Mouse (Mus musculus) spleen, adult 2 months (tissue): ENCODE data around the gene Cst8. TPM values are rescaled to one million over a fixed set of nuclear protein-coding genes. Genes with fewer than 3 reads are reported as not detected.
A peak's percentile ranks its signal among the peaks of the same experiment; 100 is the strongest.

Experiments used
- DNase-seq, 2 experiments: peaks; one replicate each; pipeline versions ENCODE4 v3.0.0 to v3.0.0-alpha.2; 2012 to 2021; ENCODE audit warnings: low spot score in 2 of 2, low read depth in 1 of 2
- H3K27ac ChIP-seq: fragments of 200-500 bp; 2 replicates; pipeline ENCODE4 v1.5.1; 2012; ENCODE audit warnings: low read length, inconsistent platforms; ENCODE audit not compliant: insufficient read depth
- H3K27me3 ChIP-seq: fragments of 200-500 bp; 2 replicates; pipeline ENCODE4 v1.6.1; 2012; ENCODE audit warnings: mild to moderate bottlenecking, moderate library complexity, low read length, inconsistent platforms; ENCODE audit not compliant: control insufficient read depth, insufficient read depth
- H3K36me3 ChIP-seq: fragments of 200-500 bp; 2 replicates; pipeline ENCODE4 v1.6.1; 2012; ENCODE audit warnings: mild to moderate bottlenecking, low read length, inconsistent platforms; ENCODE audit not compliant: control insufficient read depth, insufficient read depth
- H3K4me1 ChIP-seq: fragments of 200-500 bp; 2 replicates; pipeline ENCODE4 v1.6.1; 2011; ENCODE audit warnings: inconsistent platforms; ENCODE audit not compliant: control insufficient read depth, insufficient read depth, insufficient read length
- H3K4me3 ChIP-seq: fragments of 200-500 bp; 2 replicates; pipeline ENCODE4 v1.5.1; 2011; ENCODE audit warnings: mild to moderate bottlenecking, inconsistent platforms; ENCODE audit not compliant: insufficient read depth, insufficient read length; ENCODE audit errors: extremely low read depth
- CTCF ChIP-seq: fragments of 200-500 bp; IDR thresholded peaks from 2 replicates; pipeline ENCODE4 v1.5.1; 2011; ENCODE audit warnings: mild to moderate bottlenecking, inconsistent platforms; ENCODE audit not compliant: insufficient read depth, insufficient read length, insufficient replicate concordance; ENCODE audit errors: extremely low read depth
- POLR2A ChIP-seq: fragments of 200-500 bp; IDR thresholded peaks from 2 replicates; pipeline ENCODE4 v1.6.1; 2011; ENCODE audit warnings: low read depth, low read length, inconsistent platforms
- WGBS: fragments of 180-500 bp; shearing (Covaris S2); methylation state at CpG from one replicate; pipeline ENCODE4 v1.1.7; 2018; 5-methylcytosine and 5-hydroxymethylcytosine counted together
- polyA plus RNA-seq: library from polyadenylated mRNA; depleted of rRNA; stranded (reverse); fragments of >200 nt; gene quantifications from 2 replicates; pipeline ENCODE4 v1.2.3, GENCODE M21; 2012; rRNA removed

Gene Cst8
- polyA plus RNA-seq, 1 experiment, result not detected

DNA sequence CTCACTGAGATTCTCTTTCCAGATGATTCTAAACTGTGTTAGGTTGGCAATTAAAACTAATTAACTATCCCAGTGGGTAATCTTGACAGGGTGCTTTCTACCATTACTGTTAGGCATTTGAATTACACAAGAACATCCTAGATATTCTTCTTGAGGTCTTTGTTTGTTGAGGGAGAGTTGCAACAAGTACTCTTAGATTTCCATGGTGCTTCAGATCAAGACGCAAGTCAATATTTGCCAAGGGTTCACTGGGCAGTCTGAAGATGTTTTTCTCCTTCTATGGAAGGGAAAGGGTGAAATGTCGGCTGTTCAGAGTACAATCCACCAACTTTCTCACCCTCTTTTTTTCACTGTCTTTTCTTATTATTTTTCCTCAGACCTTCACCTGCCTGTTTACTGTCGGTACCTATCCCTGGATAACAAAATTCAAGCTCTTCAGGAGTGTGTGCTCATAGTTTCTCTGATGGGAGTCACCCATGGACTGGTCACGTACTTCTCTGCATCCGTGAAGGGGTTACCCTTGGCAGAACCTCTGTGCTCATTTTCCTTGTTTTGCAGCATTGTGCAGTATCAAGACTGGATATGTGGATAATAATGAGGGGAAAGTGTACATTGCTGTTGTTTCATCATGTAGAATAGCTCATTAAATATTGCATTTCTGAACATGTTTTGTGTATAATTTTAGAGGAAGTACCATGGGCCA is 39.6 kb downstream of the Cst8 start:
- no peaks in the 10 kb centered on the region for H3K4me1 ChIP-seq
- H3K27ac ChIP-seq, result no peak overlapping the region
- no peak overlapping the region for H3K4me3 ChIP-seq
- no peak for TF ChIP-seq POLR2A
- TF ChIP-seq CTCF, result no peak
- H3K27me3 ChIP-seq, result no peaks in the 10 kb centered on the region
- WGBS, result 84% methylated on average over 5 of the region's 5 CpGs
- H3K36me3 ChIP-seq, result no peaks in the 10 kb centered on the region
- DNase-seq, result no peak

DNA sequence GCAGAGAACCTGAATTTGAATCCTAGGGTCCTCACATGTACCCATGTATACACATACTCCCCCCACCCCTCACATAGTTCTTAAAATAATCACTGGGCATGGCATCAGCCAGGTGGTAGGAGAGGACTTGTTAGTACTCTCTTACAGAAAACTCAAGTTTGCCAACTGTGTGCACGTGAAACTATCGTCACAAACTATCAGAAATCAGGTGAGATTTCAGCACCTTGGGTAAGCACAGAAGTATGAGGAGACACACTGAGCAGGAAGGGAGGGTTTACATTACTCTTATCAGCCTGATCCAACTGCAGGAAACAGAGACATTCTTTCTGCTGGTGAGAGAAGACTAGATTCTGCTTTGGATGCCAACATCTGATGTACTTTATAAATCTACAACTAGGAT is 40.6 kb downstream of the Cst8 start:
- TF ChIP-seq CTCF (no peak), POLR2A (no peak)
- H3K36me3 ChIP-seq, result no peaks in the 10 kb centered on the region
- WGBS, result 64% methylated on average over 2 of the region's 2 CpGs
- no peak overlapping the region for H3K27ac ChIP-seq
- no peak overlapping the region for H3K4me3 ChIP-seq
- no peak for DNase-seq
- H3K27me3 ChIP-seq, result no peaks in the 10 kb centered on the region
- H3K4me1 ChIP-seq, result no peaks in the 10 kb centered on the region

DNA sequence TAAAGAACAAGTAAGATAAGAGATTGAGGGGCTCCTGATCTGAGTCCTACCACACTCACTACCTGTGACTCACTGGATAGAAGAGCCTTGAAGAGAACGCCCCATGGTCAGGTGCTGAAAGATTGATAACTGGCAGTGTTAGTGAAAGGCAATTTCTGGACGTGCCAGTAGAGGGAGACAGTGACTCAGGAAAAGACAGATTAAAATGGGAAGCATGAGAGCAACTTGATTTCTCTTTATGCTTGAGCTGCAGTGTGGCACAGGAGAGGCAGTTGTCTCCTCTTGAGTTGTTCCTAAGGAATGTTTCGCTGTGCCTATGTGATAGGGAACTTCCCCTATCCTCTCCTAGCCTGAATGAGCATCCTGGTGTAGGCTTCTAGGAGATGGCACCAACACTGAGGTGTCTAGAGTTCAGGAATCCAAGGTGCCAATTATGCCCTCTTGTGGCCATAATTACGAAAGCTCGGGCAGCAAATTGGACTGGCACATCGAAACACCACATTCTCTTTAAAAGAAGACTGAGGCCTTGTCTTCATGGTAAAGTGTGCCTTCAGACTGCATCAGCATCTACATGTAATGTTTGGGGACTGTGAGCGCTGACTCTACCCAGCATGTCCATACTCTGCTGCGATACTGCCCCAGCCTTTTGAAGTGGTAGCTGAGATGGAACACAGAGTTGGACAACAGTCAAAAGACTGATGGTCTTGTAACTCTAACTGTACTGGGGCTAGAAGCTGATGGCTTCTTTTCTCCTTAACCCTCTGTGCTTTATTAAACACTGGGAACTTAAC is 52.7 kb downstream of the Cst8 start:
- Histone ChIP-seq H3K4me1 (no peaks in the 10 kb centered on the region), H3K27ac (no peak overlapping the region), H3K4me3 (no peak overlapping the region), H3K27me3 (no peaks in the 10 kb centered on the region), H3K36me3 (no peaks in the 10 kb centered on the region)
- peak; percentile 47 to 69 for DNase-seq
- 28% methylated on average over 8 of the region's 8 CpGs for WGBS
- peak; percentile 51; the same call in 1 of the 2 replicates for TF ChIP-seq CTCF
- no peak for TF ChIP-seq POLR2A

Other genes starting within 250 kb of the Cst8 start
- 16.4 and 17.7 TPM in 2 replicates for gene Nxt1, start 126.2 kb upstream of the Cst8 start, polyA plus RNA-seq
- 2.6 and 2.9 TPM in 2 replicates for gene Gzf1, start 117.8 kb upstream of the Cst8 start, polyA plus RNA-seq
- 0.13 and 0.15 TPM in 2 replicates for gene Napb, start 66.3 kb upstream of the Cst8 start, polyA plus RNA-seq
- gene Cstl1, start 48.4 kb upstream of the Cst8 start, polyA plus RNA-seq, result not detected in 2 replicates
- not detected in 2 replicates for gene Cst11, start 27.3 kb upstream of the Cst8 start, polyA plus RNA-seq
- not detected in 2 replicates for gene 8030411F24Rik, start 16.8 kb upstream of the Cst8 start, polyA plus RNA-seq
- gene Cst12, start 9.4 kb upstream of the Cst8 start, polyA plus RNA-seq, result not detected in 2 replicates
- gene Cst13, start 21.3 kb downstream of the Cst8 start, polyA plus RNA-seq, result not detected in 2 replicates
- gene Cst9, start 36.4 kb downstream of the Cst8 start, polyA plus RNA-seq, result not detected in 2 replicates
- not detected in 2 replicates for gene 9230104L09Rik, start 66.3 kb downstream of the Cst8 start, polyA plus RNA-seq
- gene Cst3, start 76.9 kb downstream of the Cst8 start, polyA plus RNA-seq, result 742 and 822 TPM in 2 replicates
- gene Gm1330, start 204.5 kb downstream of the Cst8 start, polyA plus RNA-seq, result not detected in 2 replicates
- not detected in 2 replicates for gene Gm10750, start 218.5 kb downstream of the Cst8 start, polyA plus RNA-seq